Mouse (Mus musculus) urinary bladder, postnatal 0 days (tissue): Measurements from ENCODE around the gene Adcy4. TPM values are rescaled to one million over a fixed set of nuclear protein-coding genes. Genes with fewer than 3 reads are reported as not detected.

Experiments used
- polyA plus RNA-seq: library from polyadenylated mRNA; unstranded; fragments of >200 nt; fragmentation: Nextera tagmentation; extraction: Ambion mirVana; gene quantifications from 2 replicates; pipeline ENCODE4 v1.2.1, GENCODE M21; 2015

Gene Adcy4
- polyA plus RNA-seq: 2.3 and 2.7 TPM in 2 replicates

DNA sequence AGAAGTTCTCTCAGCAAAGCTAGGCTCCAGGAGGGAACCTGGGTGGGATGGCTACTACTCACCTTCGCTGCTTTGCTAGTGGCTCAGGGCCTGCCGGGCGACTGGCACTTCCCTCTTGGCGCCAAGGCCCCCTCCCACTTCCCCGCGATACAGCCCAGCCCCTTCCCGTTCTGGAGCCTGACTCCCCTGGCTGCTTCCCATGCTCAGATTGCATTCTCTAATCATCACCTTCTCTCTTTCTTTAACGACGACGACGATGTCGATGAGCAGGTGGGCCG, at the start of gene Adcy4:
Gene Adcy4, minus strand, starts transcription at position 138 of the 278 bp plus-strand sequence.

DNA sequence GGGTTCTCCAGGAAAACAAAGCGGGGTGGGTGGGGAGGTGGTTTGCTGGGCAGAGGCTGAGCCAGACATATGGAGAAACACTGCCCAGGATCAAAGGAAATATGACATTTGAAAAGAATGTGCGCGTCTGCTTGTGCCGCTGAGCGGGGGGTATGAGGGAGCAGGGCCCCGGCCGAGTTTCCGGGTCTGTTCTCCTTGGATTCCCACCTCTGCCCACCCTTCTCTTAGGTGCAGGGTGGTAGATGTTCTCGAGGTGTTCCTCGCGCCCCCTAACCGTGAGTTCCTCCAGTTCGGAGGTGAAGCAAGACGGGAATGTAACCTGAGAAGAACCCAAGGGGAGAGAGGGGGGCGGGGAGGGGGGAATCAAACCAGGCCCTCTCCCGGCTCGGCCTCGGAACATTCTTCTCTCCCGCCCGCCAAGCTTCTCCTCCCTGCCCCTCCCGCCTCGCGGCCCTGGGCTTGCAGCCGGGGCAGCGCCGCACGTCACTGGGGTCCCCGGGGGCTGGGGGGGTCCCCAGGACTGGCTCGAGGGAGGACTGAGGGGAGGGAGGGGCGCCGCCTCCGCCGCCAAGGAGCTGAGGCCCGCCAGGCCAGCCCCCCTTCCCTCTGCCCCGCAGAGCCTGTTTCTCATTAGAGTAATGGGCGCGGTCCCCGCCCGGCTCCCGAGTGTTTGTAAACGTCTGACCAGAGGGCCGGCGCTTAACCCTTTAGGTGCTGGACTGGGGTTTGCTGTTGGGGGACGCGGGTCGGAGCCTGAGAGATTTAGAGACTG, 39.3 kb upstream of the Adcy4 start, which contains the start of gene Nfatc4:
Gene Nfatc4, plus strand, starts transcription at position 154 of the 772 bp plus-strand sequence.

DNA sequence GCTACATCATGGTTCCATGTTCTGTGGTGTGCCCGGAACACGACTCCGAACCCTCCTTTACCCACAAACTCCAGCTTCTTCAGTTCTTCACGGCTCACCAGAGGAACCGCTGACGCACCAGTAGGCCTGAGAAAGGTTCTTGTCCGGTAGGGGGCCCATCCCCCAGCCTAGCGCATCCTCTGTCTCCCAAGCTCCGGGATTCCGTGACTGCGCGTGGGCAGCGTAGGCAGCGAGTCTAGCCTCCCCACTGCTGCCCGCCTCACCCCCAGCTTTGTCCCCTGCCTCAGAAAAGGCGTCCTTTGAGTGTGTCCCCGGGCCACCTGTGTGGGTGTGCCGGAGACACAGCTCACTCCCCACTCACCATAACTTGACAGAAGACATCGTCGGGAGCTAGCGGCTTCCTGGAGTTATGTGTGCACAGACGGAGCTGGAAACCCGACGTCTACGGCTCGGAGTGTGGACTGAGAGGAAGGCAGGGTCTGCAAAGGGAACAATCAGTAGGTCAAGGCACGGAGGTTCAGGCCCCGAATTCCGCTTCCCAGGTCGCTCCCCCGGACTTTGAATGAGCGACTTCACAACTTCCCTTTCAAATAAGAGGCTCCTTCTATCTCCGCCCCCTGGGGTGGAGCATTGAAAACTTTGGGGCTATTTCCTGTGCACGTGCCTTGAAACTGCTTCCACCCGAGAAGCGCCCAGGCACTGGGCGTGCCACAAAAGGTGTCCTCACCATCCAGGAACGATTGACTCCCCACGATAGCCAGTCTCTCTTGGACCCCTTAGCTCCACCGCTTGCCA, 4.6 kb upstream of the Adcy4 start, which contains the start of gene Ripk3:
Gene Ripk3, minus strand, starts transcription at position 610 of the 795 bp plus-strand sequence.

DNA sequence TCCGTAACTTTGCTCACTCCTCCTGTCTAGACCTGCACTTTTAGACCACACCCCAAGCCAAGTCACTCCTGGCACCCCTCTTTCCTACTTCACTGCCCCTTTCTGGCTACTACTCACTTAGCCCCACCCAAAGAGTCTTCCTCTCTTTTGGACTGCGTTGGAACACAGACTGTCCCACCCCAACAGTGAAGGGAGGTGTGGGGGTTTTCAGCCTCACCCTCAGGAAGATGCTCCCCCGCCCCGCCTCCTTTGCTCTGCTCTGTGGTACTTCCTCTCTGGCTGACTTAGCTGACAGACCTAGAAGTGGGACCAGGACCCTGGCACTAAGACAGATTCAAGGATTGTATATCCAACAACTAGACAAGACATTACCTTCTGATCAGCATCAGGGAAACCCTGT, 18.2 kb downstream of the Adcy4 start, which contains the start of gene Ltb4r1:
Gene Ltb4r1, plus strand, starts transcription at position 267 of the 400 bp plus-strand sequence.

DNA sequence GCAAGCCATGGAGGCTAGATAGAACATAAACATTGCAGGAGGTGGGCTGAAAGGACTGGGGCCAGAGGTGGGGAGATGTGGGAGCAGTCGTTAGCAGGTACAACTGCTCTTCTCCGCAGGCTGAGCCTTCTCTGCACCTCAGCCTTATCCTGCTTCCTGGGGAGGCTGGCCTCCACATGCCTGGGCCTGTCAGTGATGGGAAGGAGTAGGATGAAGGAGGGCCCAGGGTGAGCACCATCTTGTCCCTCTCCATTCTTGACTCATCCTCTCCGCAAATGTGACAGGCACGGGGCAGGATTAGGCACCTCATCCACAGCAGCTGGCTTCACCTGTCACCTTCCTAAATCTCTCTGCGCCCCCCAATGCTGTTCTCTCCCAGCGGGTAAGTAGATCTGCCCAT, 22.7 kb downstream of the Adcy4 start, which contains the start of gene Ltb4r2:
Gene Ltb4r2, plus strand, starts transcription at position 266 of the 400 bp plus-strand sequence.

DNA sequence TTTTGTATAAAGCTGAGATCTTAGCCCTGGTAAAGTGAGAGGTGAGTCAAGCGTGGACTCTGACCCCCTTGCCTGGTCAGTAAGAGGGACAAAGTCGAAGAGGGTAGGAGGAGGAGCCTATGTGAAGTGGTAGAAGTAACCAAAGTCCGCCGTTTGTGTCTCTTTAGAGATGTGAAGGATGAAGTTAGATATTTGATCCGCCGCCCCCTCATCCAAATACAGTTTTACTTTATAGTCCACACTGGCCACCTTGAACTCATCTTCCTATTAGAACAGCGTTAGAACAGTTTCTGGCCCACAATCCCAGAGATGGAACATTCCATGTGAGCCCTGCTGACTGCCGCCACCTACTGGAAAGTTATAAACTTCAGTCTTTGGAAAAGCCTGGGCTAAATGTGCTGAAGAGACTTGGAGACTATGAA, 25.5 kb downstream of the Adcy4 start, which contains the start of gene Cideb:
Gene Cideb, minus strand, starts transcription at position 96 of the 422 bp plus-strand sequence.

DNA sequence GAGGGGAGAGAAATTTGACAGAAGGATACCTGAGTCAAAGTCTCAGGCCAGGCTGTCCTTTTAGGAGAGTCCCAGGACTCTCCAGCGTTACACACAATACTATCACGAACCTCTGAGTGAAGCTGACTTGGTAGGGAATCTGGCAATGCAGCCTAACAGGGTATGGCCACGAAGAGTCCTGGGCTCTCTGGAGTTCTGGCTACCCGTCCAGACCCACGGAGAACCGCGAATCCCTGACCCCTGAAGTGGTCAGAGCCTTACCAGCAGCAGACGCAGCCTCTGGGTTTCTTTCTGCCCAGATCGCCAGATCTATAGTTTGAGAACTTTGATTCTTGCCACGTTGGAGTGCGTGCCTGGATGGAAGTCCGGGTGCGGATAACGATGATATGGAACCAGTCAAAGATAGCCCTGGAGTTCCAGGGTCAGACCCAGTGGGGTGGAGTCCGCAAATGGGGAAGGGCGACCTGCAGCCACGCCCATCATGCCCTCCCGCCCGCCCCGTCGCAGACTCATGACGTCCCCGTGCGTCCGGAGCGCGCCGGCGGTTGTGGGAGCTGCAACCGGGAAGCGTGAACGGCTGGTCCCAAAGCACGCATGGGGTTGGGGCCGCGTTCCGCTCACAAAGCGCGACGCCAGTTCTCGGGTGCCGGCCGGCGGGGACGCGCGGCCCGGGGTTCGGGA, 38.6 kb downstream of the Adcy4 start, which contains the start of the genes Dhrs1 and Nop9:
Gene Dhrs1, minus strand, starts transcription at position 511 of the 681 bp plus-strand sequence.
Gene Nop9, plus strand, starts transcription at position 514 of the 681 bp plus-strand sequence.

DNA sequence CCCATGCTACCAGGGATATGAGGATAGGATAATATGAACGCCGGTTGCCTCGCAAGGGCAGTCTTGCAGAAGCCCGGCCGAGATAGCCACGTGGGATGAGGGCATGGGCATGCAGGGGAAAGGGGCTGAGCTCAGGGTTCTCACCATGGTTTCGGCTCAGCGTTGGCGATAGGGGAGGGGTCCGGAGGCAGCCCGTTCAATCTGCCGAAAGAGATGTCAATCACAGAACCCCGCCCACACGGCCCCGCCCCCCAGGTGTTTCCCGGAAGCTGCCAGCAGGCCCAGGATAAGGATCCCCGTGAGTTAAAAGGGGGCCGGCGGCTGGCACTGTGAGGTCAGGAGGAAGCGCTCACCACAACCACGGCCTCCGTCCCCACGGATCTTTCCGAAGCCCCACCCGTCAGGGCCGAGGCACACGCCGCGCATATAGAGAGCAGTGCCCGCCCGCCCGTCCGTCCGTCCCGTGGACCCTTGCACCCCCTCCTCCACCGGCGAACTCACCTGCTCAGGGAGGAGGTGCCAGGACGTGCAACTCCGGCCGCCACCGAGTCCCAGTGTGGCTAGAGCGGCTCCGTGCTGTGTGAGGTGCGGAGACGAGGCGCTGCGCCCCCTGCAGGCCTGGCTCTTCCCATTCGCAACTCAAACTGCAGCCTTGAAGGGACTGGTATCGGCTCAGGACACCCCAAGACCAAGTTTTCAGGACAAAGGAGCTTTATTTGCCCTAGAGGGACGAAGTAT, 62.0 kb downstream of the Adcy4 start, which contains the start of gene Rabggta:
Gene Rabggta, minus strand, starts transcription at position 564 of the 738 bp plus-strand sequence.

Other genes with a start within 250 kb of the Adcy4 start
- 41.2 and 47.1 TPM in 2 replicates for gene Pck2, start 243.8 kb downstream of the Adcy4 start, polyA plus RNA-seq
- 55.6 and 63.3 TPM in 2 replicates for gene Dcaf11, start 224.1 kb downstream of the Adcy4 start, polyA plus RNA-seq
- 0.51 and 1.1 TPM in 2 replicates for gene A730061H03Rik, start 223.7 kb downstream of the Adcy4 start, polyA plus RNA-seq
- 0.26 TPM in 1 of 2 replicates, not detected in the other for gene Fitm1, start 208.5 kb downstream of the Adcy4 start, polyA plus RNA-seq
- gene Psme1, start 206.0 kb downstream of the Adcy4 start, polyA plus RNA-seq: 104 and 112 TPM in 2 replicates
- gene Emc9, start 198.8 kb downstream of the Adcy4 start, polyA plus RNA-seq: 6.7 and 6.8 TPM in 2 replicates
- gene Psme2, start 193.0 kb downstream of the Adcy4 start, polyA plus RNA-seq: 218 and 249 TPM in 2 replicates
- gene Rnf31, start 192.4 kb downstream of the Adcy4 start, polyA plus RNA-seq: 11.0 and 13.6 TPM in 2 replicates
- 17.2 and 21.2 TPM in 2 replicates for gene Irf9, start 180.5 kb downstream of the Adcy4 start, polyA plus RNA-seq
- 1.3 and 1.9 TPM in 2 replicates for gene Rec8, start 166.1 kb downstream of the Adcy4 start, polyA plus RNA-seq
- 60.2 and 63.0 TPM in 2 replicates for gene Ipo4, start 148.1 kb downstream of the Adcy4 start, polyA plus RNA-seq
- 0.56 and 1.4 TPM in 2 replicates for gene Gm49378, start 146.2 kb downstream of the Adcy4 start, polyA plus RNA-seq
- gene Tm9sf1, start 140.3 kb downstream of the Adcy4 start, polyA plus RNA-seq: 68.6 and 69.9 TPM in 2 replicates
- 0.26 and 0.35 TPM in 2 replicates for gene Tssk4, start 133.9 kb downstream of the Adcy4 start, polyA plus RNA-seq
- 35.8 and 39.5 TPM in 2 replicates for gene Mdp1, start 123.6 kb downstream of the Adcy4 start, polyA plus RNA-seq
- 32.0 and 33.0 TPM in 2 replicates for gene Gmpr2, start 112.2 kb downstream of the Adcy4 start, polyA plus RNA-seq
- 388 and 415 TPM in 2 replicates for gene Nedd8, start 112.0 kb downstream of the Adcy4 start, polyA plus RNA-seq
- gene Tinf2, start 102.3 kb downstream of the Adcy4 start, polyA plus RNA-seq: 13.9 and 15.5 TPM in 2 replicates
- 7.4 and 9.2 TPM in 2 replicates for gene Tgm1, start 70.2 kb downstream of the Adcy4 start, polyA plus RNA-seq
- 17.3 and 20.5 TPM in 2 replicates for gene Rabggta, start 61.8 kb downstream of the Adcy4 start, polyA plus RNA-seq
- 60.6 and 62.9 TPM in 2 replicates for gene Dhrs1, start 38.4 kb downstream of the Adcy4 start, polyA plus RNA-seq
- 18.6 TPM in 2 replicates for gene Nop9, start 38.4 kb downstream of the Adcy4 start, polyA plus RNA-seq
- gene Cideb, start 25.6 kb downstream of the Adcy4 start, polyA plus RNA-seq: 0.13 and 0.18 TPM in 2 replicates
- gene Ltb4r2, start 22.7 kb downstream of the Adcy4 start, polyA plus RNA-seq: 0.29 and 0.39 TPM in 2 replicates
- gene Ltb4r1, start 18.1 kb downstream of the Adcy4 start, polyA plus RNA-seq: 0.76 and 6.9 TPM in 2 replicates
- 19.1 and 19.2 TPM in 2 replicates for gene Ripk3, start 4.8 kb upstream of the Adcy4 start, polyA plus RNA-seq
- gene Nfatc4, start 39.0 kb upstream of the Adcy4 start, polyA plus RNA-seq: 22.3 and 22.5 TPM in 2 replicates
- gene Nynrin, start 69.9 kb upstream of the Adcy4 start, polyA plus RNA-seq: 6.4 and 7.6 TPM in 2 replicates
- gene Cbln3, start 100.3 kb upstream of the Adcy4 start, polyA plus RNA-seq: 0.18 and 0.21 TPM in 2 replicates
- 8.4 and 9.2 TPM in 2 replicates for gene Khnyn, start 100.9 kb upstream of the Adcy4 start, polyA plus RNA-seq
- 43.8 and 50.4 TPM in 2 replicates for gene Sdr39u1, start 116.2 kb upstream of the Adcy4 start, polyA plus RNA-seq
- gene Cma1, start 160.6 kb upstream of the Adcy4 start, polyA plus RNA-seq: 35.6 and 71.0 TPM in 2 replicates
- gene Cma2, start 166.9 kb upstream of the Adcy4 start, polyA plus RNA-seq: 0.19 and 0.20 TPM in 2 replicates
- gene Mcpt1, start 233.9 kb upstream of the Adcy4 start, polyA plus RNA-seq: not detected in 2 replicates
- gene Mcpt9, start 246.4 kb upstream of the Adcy4 start, polyA plus RNA-seq: not detected in 2 replicates